Mouse (Mus musculus): ENCODE measurements around the gene Gpc2. TPM values are rescaled to one million over a fixed set of nuclear protein-coding genes. Genes with fewer than 3 reads are reported as not detected.

The Gpc2 gene
- polyA plus RNA-seq, 1 experiment from 2014 or later: 147 TPM

- Histone ChIP-seq H3K4me1 (replicated peaks) (peaks cover 35% of the 10 kb centered on the region), H3K4me3 (no peak overlapping the region), H3K27me3 (no peaks in the 10 kb centered on the region), H3K9me3 (no peaks in the 10 kb centered on the region), H3K4me2 (no peak overlapping the region), H3K36me3 (peaks cover 29% of the 10 kb centered on the region), H3K9ac (no peak overlapping the region), H3K27ac (replicated peaks) (no peak overlapping the region)
- ATAC-seq (ENCODE audit: low FRiP score, low read depth): no peak
- WGBS: 73% methylated on average over 7 of the region's 7 CpGs
These were observed 20.8 kb downstream of the Gpc2 start for GRCm38 (mm10) chr5:138258993-138259392.

GRCm38 (mm10) chr5:138258542-138258941 lies 21.3 kb downstream of the Gpc2 start:
- peaks cover 35% of the 10 kb centered on the region for H3K4me1 ChIP-seq (replicated peaks)
- WGBS: 89% methylated on average over 6 of the region's 6 CpGs
- no peak for ATAC-seq (ENCODE audit: low FRiP score, low read depth)

GRCm38 (mm10) chr5:138258078-138258477 lies 21.7 kb downstream of the Gpc2 start:
- H3K4me1 ChIP-seq (replicated peaks): peaks cover 32% of the 10 kb centered on the region
- 89% methylated on average over 3 of the region's 3 CpGs for WGBS
- no peaks in the 10 kb centered on the region for H3K27me3 ChIP-seq
- H3K4me2 ChIP-seq: no peak overlapping the region
- no peak overlapping the region for H3K4me3 ChIP-seq
- no peak overlapping the region for H3K9ac ChIP-seq
- H3K27ac ChIP-seq (replicated peaks): no peak overlapping the region
- ATAC-seq (ENCODE audit: low FRiP score, low read depth): no peak
- H3K36me3 ChIP-seq: peaks cover 29% of the 10 kb centered on the region
- no peaks in the 10 kb centered on the region for H3K9me3 ChIP-seq

More at GRCm38 (mm10) chr5:138258542-138258941, 21.3 kb downstream of the Gpc2 start:
- Histone ChIP-seq H3K9me3 (no peaks in the 10 kb centered on the region), H3K9ac (no peak overlapping the region), H3K4me2 (no peak overlapping the region), H3K36me3 (peaks cover 29% of the 10 kb centered on the region), H3K4me3 (no peak overlapping the region), H3K27me3 (no peaks in the 10 kb centered on the region), H3K27ac (replicated peaks) (no peak overlapping the region)

- H3K4me1 ChIP-seq (replicated peaks): peaks cover 27% of the 10 kb centered on the region
- H3K27ac ChIP-seq (replicated peaks): no peak overlapping the region
- no peak overlapping the region for H3K4me2 ChIP-seq
- no peaks in the 10 kb centered on the region for H3K27me3 ChIP-seq
- ATAC-seq (ENCODE audit: low FRiP score, low read depth): no peak
- H3K4me3 ChIP-seq: no peak overlapping the region
- H3K9me3 ChIP-seq: no peaks in the 10 kb centered on the region
- WGBS: 87% methylated on average over 4 of the region's 4 CpGs
- peaks cover 29% of the 10 kb centered on the region for H3K36me3 ChIP-seq
- no peak overlapping the region for H3K9ac ChIP-seq
These were observed 22.2 kb downstream of the Gpc2 start for GRCm38 (mm10) chr5:138257585-138257978.

GRCm38 (mm10) chr5:138256966-138257584 lies 22.7 kb downstream of the Gpc2 start:
- H3K36me3 ChIP-seq: peaks cover 28% of the 10 kb centered on the region
- H3K4me1 ChIP-seq (replicated peaks): peaks cover 22% of the 10 kb centered on the region
- H3K27ac ChIP-seq (replicated peaks): no peak overlapping the region
- ATAC-seq (ENCODE audit: low FRiP score, low read depth): no peak
- H3K27me3 ChIP-seq: no peaks in the 10 kb centered on the region
- no peak overlapping the region for H3K9ac ChIP-seq
- H3K9me3 ChIP-seq: no peaks in the 10 kb centered on the region
- peak overlapping the region; percentile 81; the same call in 1 of the 2 replicates for H3K4me2 ChIP-seq
- WGBS: 91% methylated on average over 10 of the region's 10 CpGs
- H3K4me3 ChIP-seq: no peak overlapping the region

GRCm38 (mm10) chr5:138256094-138256467 lies 23.7 kb downstream of the Gpc2 start:
- Histone ChIP-seq H3K36me3 (peaks cover 26% of the 10 kb centered on the region), H3K27ac (replicated peaks) (peak overlapping the region; percentile 92), H3K27me3 (no peaks in the 10 kb centered on the region), H3K4me2 (peak overlapping the region; percentile 81), H3K9me3 (no peaks in the 10 kb centered on the region), H3K9ac (peak overlapping the region; percentile 67), H3K4me1 (replicated peaks) (peaks cover 20% of the 10 kb centered on the region), H3K4me3 (peak overlapping the region; percentile 72)
- ATAC-seq (ENCODE audit: low FRiP score, low read depth): 0 out of 2 replicates have a peak, but pooled peaks have one; percentile 2
- WGBS: 24% methylated on average over 7 of the region's 7 CpGs

- under 1% methylated on average over 37 of the region's 38 CpGs for WGBS
- peak within 1 kb of the TSS; percentile 81 for H3K4me2 ChIP-seq
- peak; percentile 100 for ATAC-seq (ENCODE audit: low FRiP score, low read depth)
These were observed 24.3 kb downstream of the Gpc2 start, which contains the start of gene Lamtor4 for GRCm38 (mm10) chr5:138255353-138256093. Gene Lamtor4 (plus strand): TSS chr5:138255482.

GRCm38 (mm10) chr5:138253061-138253460 lies 26.7 kb downstream of the Gpc2 start:
- no peak for ATAC-seq (ENCODE audit: low FRiP score, low read depth)
- peaks cover under 1% of the 10 kb centered on the region; the same call in 1 of the 2 replicates for H3K36me3 ChIP-seq
- H3K9me3 ChIP-seq: no peaks in the 10 kb centered on the region
- no peak overlapping the region for H3K4me3 ChIP-seq
- no peaks in the 10 kb centered on the region for H3K27me3 ChIP-seq
- H3K9ac ChIP-seq: no peak overlapping the region
- peaks cover 20% of the 10 kb centered on the region for H3K4me1 ChIP-seq (replicated peaks)
- no peak overlapping the region for H3K27ac ChIP-seq (replicated peaks)
- 95% methylated on average over 3 of the region's 3 CpGs for WGBS
- no peak overlapping the region for H3K4me2 ChIP-seq

More at GRCm38 (mm10) chr5:138255353-138256093, 24.3 kb downstream of the Gpc2 start, which contains the start of gene Lamtor4:
- Histone ChIP-seq H3K9me3 (no peaks in the 10 kb centered on the region), H3K36me3 (peaks cover 21% of the 10 kb centered on the region), H3K9ac (peak within 1 kb of the TSS; percentile 67), H3K4me3 (peak within 1 kb of the TSS; percentile 72), H3K27me3 (no peaks in the 10 kb centered on the region), H3K4me1 (replicated peaks) (peaks cover 20% of the 10 kb centered on the region), H3K27ac (replicated peaks) (peak within 1 kb of the TSS; percentile 92)

- Histone ChIP-seq H3K27ac (replicated peaks) (no peak overlapping the region), H3K36me3 (no peaks in the 10 kb centered on the region), H3K9me3 (no peaks in the 10 kb centered on the region), H3K4me2 (no peak overlapping the region), H3K9ac (no peak overlapping the region), H3K4me3 (no peak overlapping the region), H3K4me1 (replicated peaks) (peaks cover 9% of the 10 kb centered on the region), H3K27me3 (no peaks in the 10 kb centered on the region)
- 90% methylated on average over 12 of the region's 12 CpGs for WGBS
- ATAC-seq (ENCODE audit: low FRiP score, low read depth): no peak
These were observed 28.7 kb downstream of the Gpc2 start for GRCm38 (mm10) chr5:138251144-138251543.

GRCm38 (mm10) chr5:138241511-138241910 lies 38.3 kb downstream of the Gpc2 start:
- ATAC-seq (ENCODE audit: low FRiP score, low read depth): no peak
- Histone ChIP-seq H3K27ac (replicated peaks) (no peak overlapping the region), H3K9ac (no peak overlapping the region), H3K4me2 (no peak overlapping the region), H3K4me3 (no peak overlapping the region), H3K9me3 (no peaks in the 10 kb centered on the region), H3K27me3 (no peaks in the 10 kb centered on the region), H3K4me1 (replicated peaks) (no peaks in the 10 kb centered on the region), H3K36me3 (no peaks in the 10 kb centered on the region)
- WGBS: 43% methylated on average over 2 of the region's 2 CpGs

- Histone ChIP-seq H3K4me2 (no peak overlapping the region), H3K36me3 (no peaks in the 10 kb centered on the region), H3K9ac (no peak overlapping the region), H3K4me1 (replicated peaks) (no peaks in the 10 kb centered on the region), H3K27ac (replicated peaks) (no peak overlapping the region), H3K4me3 (no peak overlapping the region), H3K27me3 (no peaks in the 10 kb centered on the region), H3K9me3 (no peaks in the 10 kb centered on the region)
- ATAC-seq (ENCODE audit: low FRiP score, low read depth): no peak
These were observed 45.6 kb downstream of the Gpc2 start for GRCm38 (mm10) chr5:138234224-138234623.

- no peak for ATAC-seq (ENCODE audit: low FRiP score, low read depth)
- no peaks in the 10 kb centered on the region for H3K36me3 ChIP-seq
- no peaks in the 10 kb centered on the region for H3K4me1 ChIP-seq (replicated peaks)
- no peak overlapping the region for H3K9ac ChIP-seq
- no peak overlapping the region for H3K27ac ChIP-seq (replicated peaks)
- WGBS: 88% methylated on average over 2 of the region's 2 CpGs
- no peak overlapping the region for H3K4me3 ChIP-seq
- H3K27me3 ChIP-seq: no peaks in the 10 kb centered on the region
- H3K4me2 ChIP-seq: no peak overlapping the region
- H3K9me3 ChIP-seq: no peaks in the 10 kb centered on the region
These were observed 46.0 kb downstream of the Gpc2 start for GRCm38 (mm10) chr5:138233778-138234177.

Data from hindbrain, embryonic 15.5 days (tissue).